In genomic region chr10:34208031-34208430, GRCm38 (mm10) we compare ENCODE assay signal across 8 mouse cellular contexts. TPM values are rescaled to one million over a fixed set of nuclear protein-coding genes. Genes with fewer than 3 reads are reported as not detected.
DNase-seq lines count a peak whose midpoint lies in the region; ATAC-seq lines count a peak whose summit lies in the region.

No protein-coding gene starts in this region.

- peak overlapping the region; percentile 81 for H3K4me2 ChIP-seq in heart, embryonic 13.5 days
- peak overlapping the region; percentile 82 for H3K4me2 ChIP-seq in hindbrain, embryonic 16.5 days (ENCODE audit: low read length)
- peak overlapping the region; percentile 81 for H3K4me2 ChIP-seq in midbrain, embryonic 14.5 days (ENCODE audit: low read length)

- peaks cover 18% of the 10 kb centered on the region for H3K4me1 ChIP-seq in heart, embryonic 13.5 days
- no peaks in the 10 kb centered on the region for H3K4me1 ChIP-seq in brown adipose tissue, adult 24 weeks (ENCODE audit: control insufficient read depth, insufficient read depth, insufficient read length, low read length)
- H3K4me1 ChIP-seq in hindbrain, embryonic 16.5 days (ENCODE audit: control insufficient read depth, insufficient read depth, low read depth, low read length) = peaks cover 4% of the 10 kb centered on the region
- 0 out of 2 replicates have a peak, but pooled peaks cover 4% of the 10 kb centered on the region for H3K4me1 ChIP-seq in midbrain, embryonic 14.5 days (ENCODE audit: control insufficient read depth, insufficient read depth, low read length)

- H3K9me3 ChIP-seq in heart, embryonic 13.5 days = no peaks in the 10 kb centered on the region
- no peaks in the 10 kb centered on the region for H3K9me3 ChIP-seq in hindbrain, embryonic 16.5 days (ENCODE audit: control insufficient read depth, low read length)
- H3K9me3 ChIP-seq in midbrain, embryonic 14.5 days (ENCODE audit: control insufficient read depth, low read length) = no peaks in the 10 kb centered on the region

- peak overlapping the region; percentile 93 for H3K27ac ChIP-seq in heart, embryonic 13.5 days (replicated peaks)
- peak overlapping the region; percentile 76 for H3K27ac ChIP-seq in brown adipose tissue, adult 24 weeks (replicated peaks; ENCODE audit: low read depth, low read length)
- no peak overlapping the region for H3K27ac ChIP-seq in hindbrain, embryonic 16.5 days (ENCODE audit: low read depth, low read length)
- no peak overlapping the region for H3K27ac ChIP-seq in midbrain, embryonic 14.5 days (replicated peaks; ENCODE audit: low read depth, low read length)

- no peaks in the 10 kb centered on the region for H3K27me3 ChIP-seq in heart, embryonic 13.5 days (replicated peaks)
- H3K27me3 ChIP-seq in hindbrain, embryonic 16.5 days (replicated peaks; ENCODE audit: control insufficient read depth, insufficient read depth, low read length) = no peaks in the 10 kb centered on the region
- H3K27me3 ChIP-seq in midbrain, embryonic 14.5 days (ENCODE audit: control insufficient read depth, insufficient read depth, low read length) = no peaks in the 10 kb centered on the region

- WGBS in heart, embryonic 13.5 days = 6% methylated on average over 13 of the region's 13 CpGs
- WGBS in hindbrain, embryonic 16.5 days = 4% methylated on average over 13 of the region's 13 CpGs
- 3% methylated on average over 13 of the region's 13 CpGs for WGBS in midbrain, embryonic 14.5 days

- DNase-seq in heart, postnatal 4 days = no peak
- DNase-seq in midbrain, embryonic 14.5 days = no peak
- DNase-seq in kidney, postnatal 4 days = no peak
- DNase-seq in T-cell, adult 2 months (ENCODE audit: low spot score) = no peak

- H3K36me3 ChIP-seq in heart, embryonic 13.5 days = 0 out of 2 replicates have a peak, but pooled peaks cover 6% of the 10 kb centered on the region
- H3K36me3 ChIP-seq in hindbrain, embryonic 16.5 days (ENCODE audit: control insufficient read depth, insufficient read depth, low read length) = no peaks in the 10 kb centered on the region
- H3K36me3 ChIP-seq in midbrain, embryonic 14.5 days (ENCODE audit: control insufficient read depth, insufficient read depth, low read length) = no peaks in the 10 kb centered on the region

- H3K9ac ChIP-seq in heart, embryonic 13.5 days = peak overlapping the region; percentile 94
- no peak overlapping the region; the same call in 1 of the 2 replicates for H3K9ac ChIP-seq in hindbrain, embryonic 16.5 days (ENCODE audit: low read depth, low read length)
- H3K9ac ChIP-seq in midbrain, embryonic 14.5 days (replicated peaks; ENCODE audit: low read length) = no peak overlapping the region; the same call in 1 of the 2 replicates

- no peak for ATAC-seq in heart, embryonic 13.5 days (ENCODE audit: extremely low read depth, insufficient number of reproducible peaks, low FRiP score, low TSS enrichment)
- no peak for ATAC-seq in hindbrain, embryonic 16.5 days
- ATAC-seq in midbrain, embryonic 14.5 days (ENCODE audit: low FRiP score, low TSS enrichment) = no peak
- no peak for ATAC-seq in erythroid progenitor cell, adult 5-6 weeks (replicated peaks; ENCODE audit: low FRiP score, poor library complexity, severe bottlenecking)

- H3K4me3 ChIP-seq in heart, embryonic 13.5 days = peak overlapping the region; percentile 90
- peak overlapping the region; percentile 85 for H3K4me3 ChIP-seq in brown adipose tissue, adult 24 weeks (ENCODE audit: insufficient read depth, low read depth, low read length)
- peak overlapping the region; percentile 90 for H3K4me3 ChIP-seq in hindbrain, embryonic 16.5 days (ENCODE audit: low read length)
- H3K4me3 ChIP-seq in midbrain, embryonic 14.5 days (replicated peaks; ENCODE audit: low read depth, low read length) = peak overlapping the region; percentile 78

RNA-seq across cellular contexts. Expression of gene Dse, which starts 0.5 kb away (rescaled TPM):
- 13.6 and 15.2 TPM in 2 replicates for polyA plus RNA-seq in heart, embryonic 13.5 days (2015; fragmentation: Nextera tagmentation; extraction: Ambion mirVana)
- 10 to 100 TPM; 10.3 to 10.6 TPM for total RNA-seq in heart, postnatal 4 days (2021)
- 5.7 and 8.3 TPM in 2 replicates for polyA plus RNA-seq in brown adipose tissue, adult 24 weeks (2012; ENCODE audit: insufficient read depth, insufficient read length, missing spikeins)
- polyA plus RNA-seq in hindbrain, embryonic 16.5 days (2015; fragmentation: Nextera tagmentation; extraction: Ambion mirVana) = 6.1 and 9.1 TPM in 2 replicates
- 3.0 and 9.4 TPM in 2 replicates for polyA plus RNA-seq in midbrain, embryonic 14.5 days (2014; fragmentation: Nextera tagmentation; extraction: Ambion mirVana)
- total RNA-seq in erythroid progenitor cell, adult 5-6 weeks (2015; ENCODE audit: low replicate concordance) = 0.84 and 6.5 TPM in 2 replicates
- 2.6 and 3.3 TPM in 2 replicates for total RNA-seq in erythroid progenitor cell, adult 5-6 weeks (2017; ENCODE audit: low replicate concordance)

Comparison
In these comparisons a context has a peak if more than half of its experiments do, and no peak if none do; other contexts are left out.
1. H3K27ac ChIP-seq: peak in heart, embryonic 13.5 days (single experiment) and brown adipose tissue, adult 24 weeks (single experiment); none in hindbrain, embryonic 16.5 days (single experiment) and midbrain, embryonic 14.5 days (single experiment).
2. Peak in every context shown above with its lines, with median percentiles within 50 percentile points of each other: H3K4me2 ChIP-seq and H3K4me3 ChIP-seq.